Mouse (Mus musculus): ENCODE results near the gene Fyb2. TPM values are rescaled to one million over a fixed set of nuclear protein-coding genes. Genes with fewer than 3 reads are reported as not detected.

Fyb2 gene
- total RNA-seq (2021) (not detected), polyA plus RNA-seq (2012; rRNA removed) (not detected in 2 replicates)
- long read RNA-seq = 0 reads

DNA sequence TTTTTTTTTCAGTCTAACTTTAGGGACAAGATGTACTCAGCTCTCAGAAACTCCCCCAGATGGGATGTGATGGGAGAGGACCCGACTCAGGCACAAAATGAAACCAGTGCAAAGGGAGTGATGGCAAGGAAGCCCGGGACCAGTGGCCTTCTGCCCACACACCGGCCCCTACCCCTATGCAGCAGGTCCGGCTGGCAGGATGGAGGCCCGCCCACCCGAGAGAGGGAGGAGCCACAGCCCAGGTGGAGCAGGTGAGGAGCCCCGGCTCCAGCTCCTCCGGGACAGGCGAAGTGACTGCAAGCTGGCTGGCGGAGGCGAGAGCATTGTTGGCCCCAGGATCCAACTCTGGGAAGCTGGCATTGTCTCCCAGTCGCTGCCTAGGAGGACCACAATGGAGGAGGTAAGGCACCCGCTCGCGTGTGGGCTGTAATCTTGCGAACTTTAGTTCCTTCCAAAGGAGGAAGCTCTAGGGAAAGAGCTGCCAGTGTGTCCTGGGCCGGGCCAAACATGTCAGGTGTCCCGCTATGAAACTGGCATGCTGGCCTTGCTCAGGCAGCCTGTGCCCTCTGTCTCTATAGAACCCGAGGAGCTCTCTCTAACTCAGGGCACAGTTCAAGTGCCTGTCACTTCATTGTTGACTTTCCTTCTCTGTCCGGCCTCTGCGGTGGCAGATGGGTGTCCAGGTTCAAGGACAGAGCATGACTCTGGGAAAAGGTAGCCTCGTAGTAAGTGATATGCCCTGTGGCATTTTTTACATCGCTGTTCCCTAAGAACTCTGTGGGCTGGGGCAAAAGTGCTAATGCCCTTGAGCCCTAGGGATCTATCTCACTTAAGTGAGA is at the start of gene Fyb2:
Gene Fyb2, plus strand, starts transcription at position 166 of the 839 bp plus-strand sequence.
- intact Hi-C loops (cut with DNase I) = loop anchor here (5.0 kb wide), 1 partner anchor 89 kb away; no protein-coding TSS in a partner anchor
- 27% methylated on average over 23 of the region's 23 CpGs for WGBS

DNA sequence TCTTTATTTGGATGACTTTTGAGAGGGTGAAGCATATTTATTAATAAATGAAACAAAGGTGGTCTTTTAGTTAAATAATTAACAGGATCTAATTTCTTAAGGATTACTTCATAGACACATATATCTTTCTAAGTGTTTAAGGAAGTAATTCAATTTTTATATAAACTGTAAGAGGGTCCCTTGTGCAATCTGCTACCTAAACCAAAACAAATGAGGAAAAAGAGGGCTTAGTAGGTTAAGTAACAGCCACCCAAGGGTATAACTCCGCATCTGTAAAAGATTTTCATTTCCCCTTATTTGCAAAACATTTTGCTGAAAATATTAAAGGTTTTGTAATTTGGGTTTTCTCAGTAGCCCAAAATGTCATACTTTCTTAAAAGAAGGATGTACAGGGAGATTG is 48.9 kb upstream of the Fyb2 start:
- Histone ChIP-seq H3K79me2 (replicated peaks; ENCODE audit: control insufficient read depth, insufficient read depth, low read length) (no peaks in the 10 kb centered on the region), H3K27ac (no peak overlapping the region), H3K9ac (ENCODE audit: low read depth, low read length) (no peak overlapping the region), H3K27me3 (ENCODE audit: control insufficient read depth, insufficient read depth, low read length) (no peaks in the 10 kb centered on the region), H3K4me3 (no peak overlapping the region), H3K4me1 (ENCODE audit: control insufficient read depth, insufficient read depth, low read length) (no peaks in the 10 kb centered on the region), H3K36me3 (ENCODE audit: control insufficient read depth, insufficient read depth, low read length) (no peaks in the 10 kb centered on the region)
- TF ChIP-seq EP300 (IDR thresholded peaks at IDR 0.05; ENCODE audit: insufficient read depth, low read depth, low read length) (no peak), CTCF (IDR thresholded peaks at IDR 0.05) (no peak), POLR2A (IDR thresholded peaks at IDR 0.05; ENCODE audit: insufficient read depth, low read depth, low read length) (no peak)
- no peak for DNase-seq
- intact Hi-C loops (cut with DNase I) = no loop called here
- 88% methylated on average over 1 of the region's 1 CpGs for WGBS

More for the DNA sequence above, at the start of gene Fyb2:
- H3K9ac ChIP-seq (ENCODE audit: low read depth, low read length) = no peak within 1 kb of the TSS
- H3K4me3 ChIP-seq = no peak within 1 kb of the TSS
- H3K4me1 ChIP-seq (ENCODE audit: control insufficient read depth, insufficient read depth, low read length) = no peaks in the 10 kb centered on the region
- H3K27ac ChIP-seq = no peak within 1 kb of the TSS
- H3K27me3 ChIP-seq (ENCODE audit: control insufficient read depth, insufficient read depth, low read length) = no peaks in the 10 kb centered on the region
- H3K79me2 ChIP-seq (replicated peaks; ENCODE audit: control insufficient read depth, insufficient read depth, low read length) = no peaks in the 10 kb centered on the region
- no peak for TF ChIP-seq CTCF (IDR thresholded peaks at IDR 0.05)
- TF ChIP-seq EP300 (IDR thresholded peaks at IDR 0.05; ENCODE audit: insufficient read depth, low read depth, low read length) = no peak
- no peak for TF ChIP-seq POLR2A (IDR thresholded peaks at IDR 0.05; ENCODE audit: insufficient read depth, low read depth, low read length)
- H3K36me3 ChIP-seq (ENCODE audit: control insufficient read depth, insufficient read depth, low read length) = no peaks in the 10 kb centered on the region
- DNase-seq = no peak

DNA sequence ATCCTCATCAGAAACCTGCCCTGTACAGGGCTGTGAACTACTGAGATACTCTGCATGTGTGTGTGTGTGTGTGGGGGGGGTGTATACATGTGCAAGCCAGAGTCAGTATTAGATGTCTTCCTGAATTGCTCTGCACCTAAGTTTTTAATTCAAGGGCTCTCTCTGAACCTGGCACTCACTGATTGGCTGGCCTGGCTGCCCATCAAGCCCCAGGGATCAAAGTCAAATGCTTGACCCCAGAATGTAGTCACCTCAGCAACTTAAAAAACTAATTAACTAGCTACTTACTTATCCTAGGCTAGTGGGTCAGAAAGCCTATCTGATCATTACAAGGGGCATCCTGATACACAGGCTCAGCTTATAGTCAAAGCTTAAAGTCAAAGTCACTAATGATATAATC is 43.7 kb upstream of the Fyb2 start:
- no peak for TF ChIP-seq EP300 (IDR thresholded peaks at IDR 0.05; ENCODE audit: insufficient read depth, low read depth, low read length)
- TF ChIP-seq POLR2A (IDR thresholded peaks at IDR 0.05; ENCODE audit: insufficient read depth, low read depth, low read length) = no peak
- TF ChIP-seq CTCF (IDR thresholded peaks at IDR 0.05) = no peak
- Histone ChIP-seq H3K4me1 (ENCODE audit: control insufficient read depth, insufficient read depth, low read length) (no peaks in the 10 kb centered on the region), H3K27me3 (ENCODE audit: control insufficient read depth, insufficient read depth, low read length) (no peaks in the 10 kb centered on the region), H3K27ac (no peak overlapping the region), H3K36me3 (ENCODE audit: control insufficient read depth, insufficient read depth, low read length) (no peaks in the 10 kb centered on the region), H3K4me3 (no peak overlapping the region), H3K79me2 (replicated peaks; ENCODE audit: control insufficient read depth, insufficient read depth, low read length) (no peaks in the 10 kb centered on the region), H3K9ac (ENCODE audit: low read depth, low read length) (no peak overlapping the region)
- intact Hi-C loops (cut with DNase I) = no loop called here
- DNase-seq = no peak

DNA sequence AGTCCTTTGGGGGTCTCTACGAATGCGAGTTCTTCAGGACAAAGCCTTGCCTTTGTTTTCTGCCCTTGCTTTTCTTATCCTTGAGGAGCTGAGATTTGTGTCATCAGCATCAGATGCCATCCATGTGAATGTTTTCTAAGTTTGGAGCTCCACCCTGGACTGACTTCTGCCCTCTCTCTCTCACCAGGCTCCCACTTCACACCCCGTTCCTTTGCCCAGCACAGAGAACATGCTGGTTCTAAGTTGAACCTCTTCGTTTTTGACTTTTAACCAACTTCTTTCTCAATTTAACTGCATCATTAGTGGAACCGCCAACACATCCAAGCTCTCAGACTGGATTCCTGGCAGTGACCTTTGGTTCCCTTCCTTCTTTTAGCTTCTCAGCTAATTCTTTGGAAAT is 43.1 kb upstream of the Fyb2 start:
- 79% methylated on average over 5 of the region's 5 CpGs for WGBS
- TF ChIP-seq EP300 (IDR thresholded peaks at IDR 0.05; ENCODE audit: insufficient read depth, low read depth, low read length) (no peak), CTCF (IDR thresholded peaks at IDR 0.05) (no peak), POLR2A (IDR thresholded peaks at IDR 0.05; ENCODE audit: insufficient read depth, low read depth, low read length) (no peak)
- H3K27me3 ChIP-seq (ENCODE audit: control insufficient read depth, insufficient read depth, low read length) = no peaks in the 10 kb centered on the region
- H3K27ac ChIP-seq = no peak overlapping the region
- DNase-seq = no peak
- no peaks in the 10 kb centered on the region for H3K79me2 ChIP-seq (replicated peaks; ENCODE audit: control insufficient read depth, insufficient read depth, low read length)
- no peak overlapping the region for H3K4me3 ChIP-seq
- H3K9ac ChIP-seq (ENCODE audit: low read depth, low read length) = no peak overlapping the region
- intact Hi-C loops (cut with DNase I) = no loop called here
- no peaks in the 10 kb centered on the region for H3K4me1 ChIP-seq (ENCODE audit: control insufficient read depth, insufficient read depth, low read length)
- H3K36me3 ChIP-seq (ENCODE audit: control insufficient read depth, insufficient read depth, low read length) = no peaks in the 10 kb centered on the region

DNA sequence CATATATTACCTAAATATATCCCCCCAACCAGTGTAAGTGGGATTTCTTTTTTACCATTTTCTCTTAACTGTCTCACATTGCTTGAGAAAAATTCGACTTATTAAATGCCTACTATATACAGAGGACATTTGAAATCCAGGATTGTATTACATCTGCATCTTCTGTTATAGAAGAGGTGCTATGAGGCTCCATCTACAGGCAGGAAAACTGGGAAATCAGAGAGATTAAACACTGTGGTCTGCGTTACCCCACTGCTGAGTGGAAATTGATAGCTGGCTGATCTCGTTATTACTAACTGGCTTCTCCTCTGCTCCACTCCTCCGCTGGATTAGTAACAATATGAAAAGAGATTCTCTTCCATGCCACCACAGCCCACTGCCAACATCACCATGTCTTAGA is 37.4 kb upstream of the Fyb2 start:
- H3K27me3 ChIP-seq (ENCODE audit: control insufficient read depth, insufficient read depth, low read length) = no peaks in the 10 kb centered on the region
- intact Hi-C loops (cut with DNase I) = no loop called here
- WGBS = 63% methylated on average over 4 of the region's 4 CpGs

DNA sequence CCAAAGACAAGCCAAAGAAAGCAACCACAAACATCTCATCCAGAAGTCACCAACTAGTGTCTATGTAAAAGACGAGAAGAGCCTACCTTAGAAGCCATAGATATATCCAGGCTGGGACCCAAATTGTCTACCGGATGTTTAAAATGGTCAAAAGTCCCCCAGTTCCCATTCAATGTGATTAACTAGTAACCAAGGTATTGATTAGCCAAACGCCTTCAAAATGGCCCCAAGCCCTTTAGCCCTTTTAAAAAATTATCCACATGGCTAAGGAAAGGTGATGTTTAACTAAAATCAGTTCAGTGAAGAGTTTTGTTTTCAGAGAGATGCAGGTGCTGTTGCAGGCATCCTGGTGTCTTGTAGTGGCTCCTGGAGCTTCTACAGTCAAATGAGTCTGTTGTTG is 36.9 kb upstream of the Fyb2 start, which contains the start of gene C8a:
Gene C8a, minus strand, starts transcription at position 76 of the 400 bp plus-strand sequence.
- Histone ChIP-seq H3K79me2 (replicated peaks; ENCODE audit: control insufficient read depth, insufficient read depth, low read length) (no peaks in the 10 kb centered on the region), H3K27ac (no peak within 1 kb of the TSS), H3K4me3 (no peak within 1 kb of the TSS), H3K4me1 (ENCODE audit: control insufficient read depth, insufficient read depth, low read length) (no peaks in the 10 kb centered on the region), H3K27me3 (ENCODE audit: control insufficient read depth, insufficient read depth, low read length) (no peaks in the 10 kb centered on the region), H3K9ac (ENCODE audit: low read depth, low read length) (no peak within 1 kb of the TSS), H3K36me3 (ENCODE audit: control insufficient read depth, insufficient read depth, low read length) (no peaks in the 10 kb centered on the region)
- no peak for DNase-seq
- TF ChIP-seq CTCF (IDR thresholded peaks at IDR 0.05) (no peak), EP300 (IDR thresholded peaks at IDR 0.05; ENCODE audit: insufficient read depth, low read depth, low read length) (no peak), POLR2A (IDR thresholded peaks at IDR 0.05; ENCODE audit: insufficient read depth, low read depth, low read length) (no peak)
- 74% methylated on average over 3 of the region's 3 CpGs for WGBS
- intact Hi-C loops (cut with DNase I) = no loop called here

More for the DNA sequence above, 37.4 kb upstream of the Fyb2 start:
- H3K36me3 ChIP-seq (ENCODE audit: control insufficient read depth, insufficient read depth, low read length) = no peaks in the 10 kb centered on the region
- no peak for TF ChIP-seq POLR2A (IDR thresholded peaks at IDR 0.05; ENCODE audit: insufficient read depth, low read depth, low read length)
- TF ChIP-seq EP300 (IDR thresholded peaks at IDR 0.05; ENCODE audit: insufficient read depth, low read depth, low read length) = no peak
- no peak for TF ChIP-seq CTCF (IDR thresholded peaks at IDR 0.05)
- H3K79me2 ChIP-seq (replicated peaks; ENCODE audit: control insufficient read depth, insufficient read depth, low read length) = no peaks in the 10 kb centered on the region
- no peak for DNase-seq
- no peak overlapping the region for H3K27ac ChIP-seq
- H3K4me3 ChIP-seq = no peak overlapping the region
- no peak overlapping the region for H3K9ac ChIP-seq (ENCODE audit: low read depth, low read length)
- no peaks in the 10 kb centered on the region for H3K4me1 ChIP-seq (ENCODE audit: control insufficient read depth, insufficient read depth, low read length)

Data from heart, adult 2 months (tissue).